Comparison of ENCODE assay signal across 23 mouse cellular contexts in genomic region chr7:83778516-83778915, GRCm38 (mm10). TPM values are rescaled to one million over a fixed set of nuclear protein-coding genes. Genes with fewer than 3 reads are reported as not detected.
A peak's percentile ranks its signal among the peaks of the same experiment; 100 is the strongest.
DNase-seq lines count a peak whose midpoint lies in the region; ATAC-seq lines count a peak whose summit lies in the region.
"Had no signal": no experiment of that assay in that cellular context is flagged by ENCODE, and none has a peak within 500 bp of the region (broad histone marks: within the 10 kb centered on the region; RNA-seq: fewer than 3 reads in every experiment).

No protein-coding gene starts in this region.

- 85% methylated on average over 2 of the region's 2 CpGs for WGBS in hindbrain, embryonic 14.5 days
- 83% methylated on average over 2 of the region's 2 CpGs for WGBS in hindbrain, embryonic 10.5 days

- no peak for ATAC-seq in hindbrain, embryonic 14.5 days (ENCODE audit: low FRiP score)
- 0 out of 2 replicates have a peak, but pooled peaks have one; percentile 19 for ATAC-seq in erythroid progenitor cell, adult 5-6 weeks (replicated peaks; ENCODE audit: low FRiP score, poor library complexity, severe bottlenecking)
- ATAC-seq: activated CD4-positive, CD25-positive, alpha-beta regulatory T cell, adult 4 months; CD4-positive, CD25-positive, alpha-beta regulatory T cell, adult 4 months; forebrain, embryonic 14.5 days; forebrain, embryonic 16.5 days; Patski had no signal

- no peaks in the 10 kb centered on the region for H3K27me3 ChIP-seq in hindbrain, embryonic 14.5 days (ENCODE audit: control insufficient read depth, insufficient read depth, low read length)
- H3K27me3 ChIP-seq in hindbrain, embryonic 10.5 days (ENCODE audit: insufficient read depth, poor library complexity, severe bottlenecking): no peaks in the 10 kb centered on the region
- H3K27me3 ChIP-seq: embryonic facial prominence, embryonic 12.5 days; forebrain, embryonic 12.5 days had no signal

- H3K27ac ChIP-seq in hindbrain, embryonic 14.5 days: no peak overlapping the region
- no peak overlapping the region for H3K27ac ChIP-seq in hindbrain, embryonic 10.5 days
- H3K27ac ChIP-seq: embryonic facial prominence, embryonic 10.5 days; embryonic facial prominence, embryonic 12.5 days; forebrain, embryonic 10.5 days; forebrain, embryonic 12.5 days had no signal

- H3K4me3 ChIP-seq in hindbrain, embryonic 14.5 days (replicated peaks; ENCODE audit: low read length): no peak overlapping the region
- no peak overlapping the region for H3K4me3 ChIP-seq in hindbrain, embryonic 10.5 days
- H3K4me3 ChIP-seq: embryonic facial prominence, embryonic 10.5 days; embryonic facial prominence, embryonic 12.5 days; forebrain, embryonic 10.5 days; forebrain, embryonic 12.5 days had no signal

- H3K36me3 ChIP-seq in hindbrain, embryonic 14.5 days (replicated peaks; ENCODE audit: control insufficient read depth, insufficient read depth): no peaks in the 10 kb centered on the region
- H3K36me3 ChIP-seq in hindbrain, embryonic 10.5 days: no peaks in the 10 kb centered on the region
- H3K36me3 ChIP-seq: embryonic facial prominence, embryonic 10.5 days; embryonic facial prominence, embryonic 12.5 days; forebrain, embryonic 10.5 days; forebrain, embryonic 12.5 days; G1E had no signal

- no peaks in the 10 kb centered on the region for H3K9me3 ChIP-seq in hindbrain, embryonic 14.5 days (ENCODE audit: control insufficient read depth, low read length)
- H3K9me3 ChIP-seq in hindbrain, embryonic 10.5 days: no peaks in the 10 kb centered on the region
- H3K9me3 ChIP-seq: embryonic facial prominence, embryonic 10.5 days; embryonic facial prominence, embryonic 12.5 days; forebrain, embryonic 10.5 days; forebrain, embryonic 12.5 days; G1E had no signal

- no peak overlapping the region for H3K4me2 ChIP-seq in hindbrain, embryonic 14.5 days (replicated peaks)
- H3K4me2 ChIP-seq: embryonic facial prominence, embryonic 12.5 days; forebrain, embryonic 12.5 days had no signal

- DNase-seq in cerebellum, adult 9-11 months: peak; percentile 1
- no peak for DNase-seq in cerebellum, postnatal 25 days
- peak; percentile 0 for DNase-seq in hindbrain, embryonic 14.5 days (ENCODE audit: low spot score)
- DNase-seq in hindbrain, embryonic 10.5 days (ENCODE audit: low spot score): no peak
- DNase-seq: adrenal gland, adult 8-10 months; adrenal gland, postnatal 14 days; adrenal gland, postnatal 36 days; B cell, adult 2 months; cerebellum, adult 11-12 months; cerebellum, adult 2 months; cerebellum, adult 9-10 months; cerebellum, postnatal 14 days had no signal

- H3K9ac ChIP-seq in hindbrain, embryonic 14.5 days: no peak overlapping the region
- H3K9ac ChIP-seq: embryonic facial prominence, embryonic 12.5 days; forebrain, embryonic 12.5 days had no signal

- H3K4me1 ChIP-seq in hindbrain, embryonic 14.5 days (replicated peaks; ENCODE audit: control insufficient read depth, insufficient read depth, low read length): no peaks in the 10 kb centered on the region
- H3K4me1 ChIP-seq in hindbrain, embryonic 10.5 days (replicated peaks): no peaks in the 10 kb centered on the region
- H3K4me1 ChIP-seq: embryonic facial prominence, embryonic 10.5 days; forebrain, embryonic 12.5 days had no signal

RNA-seq across cellular contexts. Expression of gene Cfap161, which starts 16.2 kb away (rescaled TPM):
- 1.4 and 1.6 TPM in 2 replicates for polyA plus RNA-seq in hindbrain, embryonic 14.5 days (2014; fragmentation: Nextera tagmentation; extraction: Ambion mirVana)
- 0.24 and 1.5 TPM in 2 replicates for polyA plus RNA-seq in hindbrain, embryonic 10.5 days (2016; fragmentation: Nextera tagmentation; extraction: Ambion mirVana)
- total RNA-seq in erythroid progenitor cell, adult 5-6 weeks (2015; ENCODE audit: low replicate concordance): not detected in 2 replicates
- total RNA-seq in erythroid progenitor cell, adult 5-6 weeks (2017; ENCODE audit: low replicate concordance): not detected in 2 replicates
- total RNA-seq: adrenal gland, postnatal 14 days; G1E had no signal
- polyA plus RNA-seq: activated CD4-positive, CD25-positive, alpha-beta regulatory T cell, adult 4 months; CD4-positive, CD25-positive, alpha-beta regulatory T cell, adult 4 months; forebrain, embryonic 10.5 days; G1E; Patski had no signal

RNA-seq across cellular contexts. Expression of gene Il16, which starts 33.0 kb away (rescaled TPM):
- 1.0 and 1.2 TPM in 2 replicates for polyA plus RNA-seq in hindbrain, embryonic 14.5 days (2014; fragmentation: Nextera tagmentation; extraction: Ambion mirVana)
- 1.1 TPM in 2 replicates for polyA plus RNA-seq in hindbrain, embryonic 10.5 days (2016; fragmentation: Nextera tagmentation; extraction: Ambion mirVana)
- 5.9 and 9.7 TPM in 2 replicates for total RNA-seq in erythroid progenitor cell, adult 5-6 weeks (2015; ENCODE audit: low replicate concordance)
- 12.5 and 16.0 TPM in 2 replicates for total RNA-seq in erythroid progenitor cell, adult 5-6 weeks (2017; ENCODE audit: low replicate concordance)

Comparison
In these comparisons a context has a peak if more than half of its experiments do, and no peak if none do; other contexts are left out.
1. DNase-seq: peak in cerebellum, adult 9-11 months (single experiment) and hindbrain, embryonic 14.5 days (single experiment); none in cerebellum, postnatal 25 days (0 of 2) and hindbrain, embryonic 10.5 days (single experiment).